Mouse (Mus musculus) myocyte (in vitro differentiated cells): ENCODE measurements around the gene Nfic. TPM values are rescaled to one million over a fixed set of nuclear protein-coding genes. Genes with fewer than 3 reads are reported as not detected.
A peak's percentile ranks its signal among the peaks of the same experiment; 100 is the strongest.

Experiments
- H3K27me3 ChIP-seq: one replicate; pipeline ENCODE4 v1.6.1; 2011; ENCODE audit not compliant: control insufficient read depth, insufficient read depth, insufficient read length
- H3K36me3 ChIP-seq: one replicate; pipeline ENCODE4 v1.6.1; 2011; ENCODE audit not compliant: control insufficient read depth, insufficient read depth
- H3K4me2 ChIP-seq: one replicate; pipeline ENCODE4 v1.6.1; 2011; ENCODE audit warnings: low read depth, control low read depth
- H3K4me3 ChIP-seq: one replicate; pipeline ENCODE4 v1.5.1; 2011; ENCODE audit warnings: mild to moderate bottlenecking, control low read depth, moderate library complexity
- H3K79me2 ChIP-seq: one replicate; pipeline ENCODE4 v1.6.1; 2011; ENCODE audit not compliant: control insufficient read depth, insufficient read depth
- H3ac ChIP-seq: one replicate; pipeline ENCODE4 v1.6.1; 2011; ENCODE audit not compliant: control insufficient read depth, insufficient read length
- CEBPB ChIP-seq: IDR thresholded peaks from 2 replicates; pipeline ENCODE4 v1.6.1; 2011; ENCODE audit warnings: mild to moderate bottlenecking, moderate library complexity; ENCODE audit not compliant: poor library complexity, insufficient read depth, severe bottlenecking
- E2F4 ChIP-seq: IDR thresholded peaks from one replicate; pipeline ENCODE4 v1.6.1; 2011; ENCODE audit warnings: mild to moderate bottlenecking, control low read depth, moderate library complexity; ENCODE audit not compliant: insufficient read depth
- MAX ChIP-seq: IDR thresholded peaks from one replicate; pipeline ENCODE4 v1.6.1; 2011; ENCODE audit warnings: low read depth, mild to moderate bottlenecking, control low read depth
- MYOD1 ChIP-seq, 3 experiments: IDR thresholded peaks; one replicate each; pipeline ENCODE4 v1.6.1; 2011; ENCODE audit warnings: control low read depth in 2 of 3, low read depth in 2 of 3, mild to moderate bottlenecking in 2 of 3, moderate library complexity in 1 of 3; ENCODE audit not compliant: insufficient read length in 2 of 3, control insufficient read depth in 1 of 3
- MYOG ChIP-seq, 3 experiments: IDR thresholded peaks; one replicate each; pipeline ENCODE4 v1.6.1; 2011; ENCODE audit warnings: control low read depth in 2 of 3, low read depth in 2 of 3, mild to moderate bottlenecking in 2 of 3; ENCODE audit not compliant: insufficient read length in 2 of 3, control insufficient read depth in 1 of 3, insufficient read depth in 1 of 3
- POLR2A ChIP-seq: IDR thresholded peaks from one replicate; pipeline ENCODE4 v1.6.1; 2011; ENCODE audit warnings: low read depth, mild to moderate bottlenecking, control low read depth, moderate library complexity; ENCODE audit not compliant: insufficient read length
- POLR2AphosphoS2 ChIP-seq: IDR thresholded peaks from one replicate; pipeline ENCODE4 v1.6.1; 2011; ENCODE audit warnings: low read depth, control low read depth; ENCODE audit not compliant: insufficient read length
- REST ChIP-seq: IDR thresholded peaks from one replicate; pipeline ENCODE4 v1.6.1; 2011; ENCODE audit warnings: mild to moderate bottlenecking, control low read depth, moderate library complexity; ENCODE audit not compliant: insufficient read depth, insufficient read length
- SRF ChIP-seq: IDR thresholded peaks from one replicate; pipeline ENCODE4 v1.6.1; 2011; ENCODE audit warnings: low read depth; ENCODE audit not compliant: control insufficient read depth, insufficient read length
- TCF12 ChIP-seq: IDR thresholded peaks from one replicate; pipeline ENCODE4 v1.6.1; 2011; ENCODE audit warnings: mild to moderate bottlenecking, control low read depth; ENCODE audit not compliant: poor library complexity, insufficient read depth, severe bottlenecking
- TCF3 ChIP-seq: IDR thresholded peaks from one replicate; pipeline ENCODE4 v1.6.1; 2011; ENCODE audit warnings: low read depth, control low read depth; ENCODE audit not compliant: insufficient read length
- USF1 ChIP-seq: IDR thresholded peaks from one replicate; pipeline ENCODE4 v1.6.1; 2011; ENCODE audit warnings: low read depth, mild to moderate bottlenecking, control low read depth, moderate library complexity
- polyA plus RNA-seq: library from polyadenylated mRNA; unstranded; fragments of >200 nt; fragmentation: generic; extraction: Trizol; gene quantifications from one replicate; pipeline ENCODE4 v1.2.1, GENCODE M21; 2012; ENCODE audit warnings: missing spikeins

The Nfic gene
- polyA plus RNA-seq, 1 experiment = 115 TPM

DNA sequence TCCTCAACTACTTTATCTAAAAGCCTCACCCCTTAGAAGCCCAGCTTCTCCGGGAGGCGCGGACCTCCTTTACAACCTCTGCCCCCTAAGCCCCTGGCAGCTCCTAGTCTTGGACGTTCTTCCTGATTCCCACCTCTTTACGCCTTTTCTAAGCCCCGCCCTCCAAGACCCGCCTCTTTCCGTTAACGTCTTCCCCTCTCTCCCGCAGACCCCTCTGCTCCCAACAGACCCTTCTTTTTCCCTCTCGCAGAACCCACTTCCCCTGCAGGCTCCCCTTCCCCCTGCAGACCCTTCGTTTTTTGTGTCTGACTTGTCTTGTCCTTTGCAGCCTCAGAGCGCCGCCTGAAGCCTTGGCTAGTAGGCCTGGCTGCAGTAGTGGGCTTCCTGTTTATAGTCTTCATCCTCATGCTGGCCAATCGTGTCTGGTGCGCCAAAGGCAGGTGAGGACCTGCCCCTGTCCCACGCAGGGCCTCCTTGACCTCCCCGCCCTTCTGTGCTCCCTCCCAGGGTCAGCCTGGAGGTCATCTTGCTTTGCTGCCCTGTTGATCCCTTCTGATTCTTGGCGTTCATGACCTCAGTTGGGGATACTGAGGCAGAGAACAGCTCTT lies 61.9 kb downstream of the Nfic start:
- H3K4me2 ChIP-seq = no peak overlapping the region
- peaks cover 13% of the 10 kb centered on the region for H3K36me3 ChIP-seq
- no peak overlapping the region for H3K4me3 ChIP-seq
- no peaks in the 10 kb centered on the region for H3K79me2 ChIP-seq
- no peak for TF ChIP-seq MYOD1 (IDR thresholded peaks at IDR 0.05; ENCODE audit: control insufficient read depth in 1 of 3, insufficient read length in 2 of 3, low read depth in 2 of 3)
- TF ChIP-seq TCF3 = no peak
- TF ChIP-seq SRF = no peak
- no peak for TF ChIP-seq CEBPB
- TF ChIP-seq POLR2AphosphoS2 = peak; percentile 68
- peak; percentile 10 for TF ChIP-seq POLR2A
- no peak for TF ChIP-seq USF1
- TF ChIP-seq TCF12 = no peak
- TF ChIP-seq E2F4 = no peak
- no peak for TF ChIP-seq MAX
- H3ac ChIP-seq = no peak overlapping the region
- H3K27me3 ChIP-seq = no peaks in the 10 kb centered on the region

DNA sequence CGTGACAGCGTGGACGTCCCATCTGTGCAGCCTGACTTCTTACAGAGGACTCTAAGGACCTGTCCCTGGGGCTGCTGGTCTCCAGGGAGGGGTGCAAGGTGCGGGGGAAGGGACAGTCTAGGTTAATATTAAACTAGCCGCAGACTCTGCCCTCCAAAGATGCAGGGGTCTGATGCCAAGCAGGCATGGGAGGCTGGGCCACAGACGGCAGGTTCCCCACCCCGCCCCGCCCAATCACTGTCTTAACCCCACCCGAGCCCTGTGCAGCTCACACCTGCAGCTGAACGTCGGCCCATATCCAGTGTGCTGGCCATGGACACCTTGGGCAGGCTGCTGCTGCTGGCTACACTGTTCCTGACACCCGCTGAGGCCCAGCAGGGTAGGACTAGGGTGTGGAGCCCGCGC lies 62.7 kb downstream of the Nfic start, which contains the start of gene Smim24:
Gene Smim24 (plus strand): TSS at position 271 of the 405 bp plus-strand sequence.
- no peak within 1 kb of the TSS for H3K4me3 ChIP-seq
- no peaks in the 10 kb centered on the region for H3K27me3 ChIP-seq
- TF ChIP-seq POLR2A (peak; percentile 25), TCF12 (no peak), POLR2AphosphoS2 (peak; percentile 78)

DNA sequence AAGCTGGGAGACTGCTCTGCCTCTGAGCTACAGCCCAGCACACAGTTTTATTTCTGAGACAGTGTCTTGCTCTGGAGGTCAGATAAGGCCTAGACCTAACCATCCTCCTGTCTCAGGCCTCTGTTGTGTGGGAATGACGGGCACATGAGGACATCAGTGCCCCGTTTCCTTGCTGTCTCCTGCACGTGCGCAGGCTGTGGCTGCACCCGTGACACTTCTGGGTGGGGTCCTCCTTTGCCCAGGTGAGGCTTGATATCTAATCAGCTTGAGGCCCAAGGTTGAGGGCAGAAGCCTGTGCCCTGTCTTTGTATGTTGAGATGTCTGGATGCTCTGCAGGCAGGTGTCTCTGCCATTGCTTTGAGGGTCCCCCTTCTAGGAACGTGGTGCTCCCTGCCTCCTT lies 63.2 kb downstream of the Nfic start:
- Histone ChIP-seq H3ac (no peak overlapping the region), H3K79me2 (no peaks in the 10 kb centered on the region), H3K4me3 (no peak overlapping the region), H3K27me3 (no peaks in the 10 kb centered on the region), H3K36me3 (peaks cover 8% of the 10 kb centered on the region), H3K4me2 (no peak overlapping the region)
- TF ChIP-seq TCF12 = no peak
- no peak for TF ChIP-seq MAX
- TF ChIP-seq POLR2A = no peak
- TF ChIP-seq POLR2AphosphoS2 = peak; percentile 68
- no peak for TF ChIP-seq TCF3
- no peak for TF ChIP-seq MYOG (IDR thresholded peaks at IDR 0.05; ENCODE audit: control insufficient read depth in 1 of 3, insufficient read depth in 1 of 3, insufficient read length in 2 of 3, low read depth in 2 of 3)
- TF ChIP-seq SRF = no peak

More for the DNA sequence above, 62.7 kb downstream of the Nfic start, which contains the start of gene Smim24:
- no peak within 1 kb of the TSS for H3ac ChIP-seq
- H3K79me2 ChIP-seq = no peaks in the 10 kb centered on the region
- H3K4me2 ChIP-seq = no peak within 1 kb of the TSS
- peaks cover 8% of the 10 kb centered on the region for H3K36me3 ChIP-seq

- TF ChIP-seq POLR2A (no peak), CEBPB (no peak), MAX (no peak), E2F4 (no peak), USF1 (no peak), POLR2AphosphoS2 (no peak), TCF12 (no peak), TCF3 (no peak), MYOG (IDR thresholded peaks at IDR 0.05; ENCODE audit: control insufficient read depth in 1 of 3, insufficient read depth in 1 of 3, insufficient read length in 2 of 3, low read depth in 2 of 3) (no peak), SRF (no peak), MYOD1 (IDR thresholded peaks at IDR 0.05; ENCODE audit: control insufficient read depth in 1 of 3, insufficient read length in 2 of 3, low read depth in 2 of 3) (no peak), REST (no peak)
- Histone ChIP-seq H3K36me3 (peaks cover 17% of the 10 kb centered on the region), H3K27me3 (no peaks in the 10 kb centered on the region), H3K4me2 (no peak overlapping the region), H3ac (no peak overlapping the region), H3K4me3 (no peak overlapping the region), H3K79me2 (peaks cover 3% of the 10 kb centered on the region)
Measured at GRCm38 (mm10) chr10:81390678-81390965, 64.8 kb downstream of the Nfic start.
